Mouse (Mus musculus): ENCODE measurements at regions not wholly inside any gene's neighbourhood (a gene's known extent, or its start where the extent isn't known, plus 50 kb on each side); places are given as distances from the start of the nearest gene placed in this dataset.

- Histone ChIP-seq H3K9me3 (no peaks in the 10 kb centered on the region), H3K36me3 (no peaks in the 10 kb centered on the region), H3K4me1 (no peaks in the 10 kb centered on the region), H3K27me3 (no peaks in the 10 kb centered on the region), H3K27ac (no peak overlapping the region), H3K4me3 (no peak overlapping the region), H3K4me2 (no peak overlapping the region), H3K9ac (no peak overlapping the region)
- no peak for ATAC-seq (ENCODE audit: insufficient number of reproducible peaks, insufficient read depth, low FRiP score, low TSS enrichment, low read depth)
- WGBS: 80% methylated on average over 4 of the region's 4 CpGs
Observed at GRCm38 (mm10) chr2:48409876-48410275, 404.0 kb upstream of the Acvr2a start.

DNA sequence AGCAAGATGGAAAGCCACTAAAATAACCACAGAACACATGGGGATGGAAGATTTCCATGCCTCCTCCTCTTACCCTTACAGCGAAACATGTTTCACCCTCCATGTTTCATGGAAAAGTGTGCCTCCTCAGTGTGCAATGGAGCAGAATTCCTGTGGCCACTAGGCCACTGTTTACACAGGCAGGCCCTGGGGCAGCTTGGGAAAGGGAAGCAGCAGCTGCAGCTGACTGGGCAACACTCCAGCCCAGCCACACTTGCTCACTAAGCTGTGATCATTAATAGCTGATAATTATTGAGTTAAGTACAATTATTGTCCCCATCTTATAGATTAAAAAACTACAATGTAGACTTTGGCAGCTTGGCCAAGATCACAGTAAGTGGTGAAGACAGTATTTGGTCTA is 402.5 kb upstream of the Acvr2a start:
- H3K27ac ChIP-seq: no peak overlapping the region
- H3K27me3 ChIP-seq: no peaks in the 10 kb centered on the region
- no peaks in the 10 kb centered on the region for H3K9me3 ChIP-seq
- no peak overlapping the region for H3K4me3 ChIP-seq
- no peak overlapping the region for H3K4me2 ChIP-seq
- WGBS: 84% methylated on average over 1 of the region's 1 CpGs
- no peak for ATAC-seq (ENCODE audit: insufficient number of reproducible peaks, insufficient read depth, low FRiP score, low TSS enrichment, low read depth)
- H3K4me1 ChIP-seq: no peaks in the 10 kb centered on the region
- H3K9ac ChIP-seq: no peak overlapping the region
- H3K36me3 ChIP-seq: no peaks in the 10 kb centered on the region

DNA sequence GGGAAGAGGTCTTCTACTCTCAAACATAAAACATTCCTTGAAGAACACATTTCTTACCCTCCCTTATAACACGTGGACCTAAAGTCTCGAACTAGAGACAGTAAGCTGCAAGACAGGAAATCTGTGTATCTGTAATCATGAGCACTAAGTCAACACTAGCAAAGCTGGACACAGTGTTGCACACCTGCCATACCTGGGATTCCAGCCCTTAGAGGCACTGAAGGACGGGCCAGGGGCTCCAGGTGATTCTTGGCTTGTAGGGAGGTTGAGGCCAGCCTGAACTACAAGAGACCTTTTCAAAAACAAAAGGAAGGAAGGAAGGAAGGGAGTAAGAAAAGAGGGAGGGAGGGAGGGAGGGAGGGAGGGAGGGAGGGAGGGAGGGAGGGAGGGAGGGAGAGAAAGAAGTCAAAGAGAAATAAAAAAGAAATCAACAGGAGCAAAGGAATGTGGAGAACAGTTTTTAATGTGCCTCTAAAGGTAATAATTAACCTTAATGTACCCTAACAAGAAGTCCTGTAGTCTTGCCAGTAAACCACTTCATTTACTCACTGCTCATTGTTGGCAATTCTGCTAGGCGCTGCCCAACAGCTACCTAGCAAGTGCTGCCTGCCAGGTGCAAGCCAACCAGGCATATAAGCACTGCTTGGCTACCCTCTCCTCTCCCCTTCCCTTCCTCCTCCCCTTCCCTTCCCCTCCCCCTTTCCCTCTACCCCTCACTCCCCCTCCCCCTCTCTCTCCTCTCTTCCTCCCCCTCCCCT is 401.0 kb upstream of the Acvr2a start:
- ATAC-seq (ENCODE audit: insufficient number of reproducible peaks, insufficient read depth, low FRiP score, low TSS enrichment, low read depth): 0 out of 2 replicates have a peak, but pooled peaks have one; percentile 37
- no peaks in the 10 kb centered on the region for H3K9me3 ChIP-seq

DNA sequence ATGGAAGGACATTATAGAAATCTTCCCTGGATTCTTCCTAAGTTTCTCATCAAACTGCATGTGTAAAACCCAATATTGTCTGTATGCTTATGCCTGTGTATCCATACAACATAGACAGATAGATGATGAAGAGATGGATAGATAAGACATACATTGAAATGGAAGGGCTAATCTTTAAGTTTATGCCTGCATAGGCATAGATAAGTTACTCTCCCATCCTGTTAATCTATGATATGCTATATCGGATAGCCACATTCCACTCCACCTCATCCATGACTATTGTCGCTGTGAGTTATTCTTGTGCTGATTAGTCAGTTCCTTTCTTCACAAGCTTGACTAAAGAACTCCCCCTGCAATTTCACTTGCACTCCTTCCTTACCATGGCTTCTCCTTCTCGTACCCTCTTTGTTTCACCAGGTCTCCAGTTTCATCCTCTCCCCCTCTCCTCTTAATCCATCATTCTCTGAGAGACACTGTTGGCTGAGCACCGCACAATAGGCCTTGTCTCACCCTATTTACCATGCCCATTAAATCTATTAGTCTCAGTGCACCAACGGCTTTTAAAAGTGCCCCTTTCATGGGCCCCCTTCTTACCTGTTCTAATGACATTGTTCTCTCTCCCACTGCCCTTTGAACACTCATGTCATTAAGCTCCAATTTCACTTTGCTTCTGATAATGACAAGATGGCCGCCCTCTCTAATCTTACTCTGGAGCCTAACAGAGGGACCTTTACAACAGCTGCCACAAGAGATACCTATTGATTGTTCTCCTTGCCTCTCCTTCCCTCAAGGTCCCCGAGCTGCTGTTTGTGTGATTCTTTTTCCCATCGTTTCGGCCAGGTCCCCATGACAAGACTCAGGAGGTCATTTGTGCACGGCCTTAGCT is 399.1 kb upstream of the Acvr2a start:
- H3K9ac ChIP-seq: no peak overlapping the region
- WGBS: 49% methylated on average over 10 of the region's 10 CpGs

More for the DNA sequence above, 401.0 kb upstream of the Acvr2a start:
- no peaks in the 10 kb centered on the region for H3K36me3 ChIP-seq
- no peaks in the 10 kb centered on the region for H3K4me1 ChIP-seq
- 84% methylated on average over 4 of the region's 4 CpGs for WGBS
- H3K27ac ChIP-seq: no peak overlapping the region
- no peaks in the 10 kb centered on the region for H3K27me3 ChIP-seq
- H3K4me2 ChIP-seq: no peak overlapping the region
- H3K4me3 ChIP-seq: no peak overlapping the region
- no peak overlapping the region for H3K9ac ChIP-seq

DNA sequence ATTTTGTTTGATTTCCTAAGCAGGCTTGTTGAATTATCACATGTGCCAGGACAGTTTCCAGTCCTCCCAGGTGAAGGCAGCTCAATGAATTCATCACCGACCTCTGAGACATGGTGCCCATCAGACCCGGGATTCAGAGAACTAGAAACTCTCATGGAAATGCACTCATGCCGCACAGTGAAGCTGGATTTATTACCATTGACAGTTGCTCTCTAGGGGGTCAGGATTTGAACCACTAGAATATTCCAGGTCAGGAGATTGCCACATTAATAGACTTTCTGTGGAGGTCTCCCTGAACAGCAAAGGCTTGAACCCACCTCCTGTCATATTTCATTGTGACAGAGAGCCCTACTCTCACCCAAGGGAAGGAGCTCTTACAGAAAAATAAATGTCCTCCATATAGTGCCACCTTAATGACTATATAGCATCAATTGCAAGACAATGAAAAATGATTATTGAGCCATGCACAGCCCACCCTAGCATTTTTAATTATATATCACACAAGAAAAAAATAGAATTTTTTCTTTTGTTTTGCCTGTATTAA is 397.6 kb upstream of the Acvr2a start:
- no peak for ATAC-seq (ENCODE audit: insufficient number of reproducible peaks, insufficient read depth, low FRiP score, low TSS enrichment, low read depth)
- Histone ChIP-seq H3K4me1 (no peaks in the 10 kb centered on the region), H3K36me3 (no peaks in the 10 kb centered on the region), H3K27ac (no peak overlapping the region), H3K27me3 (no peaks in the 10 kb centered on the region), H3K4me2 (no peak overlapping the region), H3K9ac (no peak overlapping the region), H3K9me3 (no peaks in the 10 kb centered on the region), H3K4me3 (no peak overlapping the region)
- WGBS: 81% methylated on average over 3 of the region's 3 CpGs

More for the DNA sequence above, 399.1 kb upstream of the Acvr2a start:
- H3K4me3 ChIP-seq: no peak overlapping the region
- H3K4me2 ChIP-seq: no peak overlapping the region
- no peaks in the 10 kb centered on the region for H3K4me1 ChIP-seq
- peak; percentile 43; the same call in 1 of the 2 replicates for ATAC-seq (ENCODE audit: insufficient number of reproducible peaks, insufficient read depth, low FRiP score, low TSS enrichment, low read depth)
- H3K9me3 ChIP-seq: no peaks in the 10 kb centered on the region
- no peaks in the 10 kb centered on the region for H3K36me3 ChIP-seq
- no peaks in the 10 kb centered on the region for H3K27me3 ChIP-seq
- H3K27ac ChIP-seq: no peak overlapping the region

- no peaks in the 10 kb centered on the region for H3K27me3 ChIP-seq
- no peaks in the 10 kb centered on the region for H3K9me3 ChIP-seq
- no peak overlapping the region for H3K4me3 ChIP-seq
- no peaks in the 10 kb centered on the region for H3K36me3 ChIP-seq
- no peak overlapping the region for H3K27ac ChIP-seq
- H3K9ac ChIP-seq: no peak overlapping the region
- 60% methylated on average over 4 of the region's 4 CpGs for WGBS
- no peak for ATAC-seq (ENCODE audit: insufficient number of reproducible peaks, insufficient read depth, low FRiP score, low TSS enrichment, low read depth)
- H3K4me1 ChIP-seq: no peaks in the 10 kb centered on the region
- no peak overlapping the region for H3K4me2 ChIP-seq
Observed at GRCm38 (mm10) chr2:48417000-48417596, 396.8 kb upstream of the Acvr2a start.

- no peaks in the 10 kb centered on the region for H3K27me3 ChIP-seq
- ATAC-seq (ENCODE audit: insufficient number of reproducible peaks, insufficient read depth, low FRiP score, low TSS enrichment, low read depth): no peak
- no peaks in the 10 kb centered on the region for H3K36me3 ChIP-seq
- H3K4me1 ChIP-seq: peaks cover 14% of the 10 kb centered on the region
- no peaks in the 10 kb centered on the region for H3K9me3 ChIP-seq
- 95% methylated on average over 3 of the region's 3 CpGs for WGBS
- no peak overlapping the region for H3K4me3 ChIP-seq
- no peak overlapping the region for H3K4me2 ChIP-seq
- no peak overlapping the region for H3K27ac ChIP-seq
- no peak overlapping the region for H3K9ac ChIP-seq
Observed at GRCm38 (mm10) chr2:48420791-48421190, 393.1 kb upstream of the Acvr2a start.

DNA sequence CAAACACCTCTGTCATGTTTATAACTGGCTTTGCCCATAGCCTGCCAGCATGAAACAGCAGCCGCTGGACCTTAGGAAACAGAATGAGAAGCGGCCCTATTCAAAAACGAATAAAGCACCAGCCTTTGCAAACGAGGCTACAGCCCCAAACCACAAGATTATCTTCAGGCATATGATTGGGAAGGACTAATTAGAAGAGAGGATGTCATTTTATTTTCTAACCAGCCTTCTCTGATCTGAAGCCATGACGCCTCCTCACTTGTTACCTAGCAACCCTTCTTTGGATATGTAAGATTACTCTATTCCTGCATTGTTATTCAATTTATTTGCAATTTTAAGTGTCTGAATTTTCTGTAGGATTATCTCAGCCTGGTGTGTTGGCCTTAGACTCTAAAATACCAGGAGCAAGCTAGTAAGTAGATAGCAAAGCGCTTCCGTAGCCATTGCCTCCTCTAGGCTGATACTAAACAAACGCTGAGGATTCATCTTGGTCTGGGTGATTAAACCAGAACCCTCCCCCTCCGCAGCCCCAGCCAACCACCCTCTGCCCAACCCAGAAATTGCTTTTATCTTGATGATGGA is 390.0 kb upstream of the Acvr2a start:
- ATAC-seq (ENCODE audit: insufficient number of reproducible peaks, insufficient read depth, low FRiP score, low TSS enrichment, low read depth): no peak
- Histone ChIP-seq H3K27me3 (no peaks in the 10 kb centered on the region), H3K4me2 (peak overlapping the region; percentile 9; the same call in 1 of the 2 replicates), H3K36me3 (no peaks in the 10 kb centered on the region), H3K9me3 (no peaks in the 10 kb centered on the region), H3K27ac (no peak overlapping the region), H3K4me1 (peaks cover 14% of the 10 kb centered on the region), H3K4me3 (no peak overlapping the region), H3K9ac (no peak overlapping the region)
- 34% methylated on average over 9 of the region's 9 CpGs for WGBS

DNA sequence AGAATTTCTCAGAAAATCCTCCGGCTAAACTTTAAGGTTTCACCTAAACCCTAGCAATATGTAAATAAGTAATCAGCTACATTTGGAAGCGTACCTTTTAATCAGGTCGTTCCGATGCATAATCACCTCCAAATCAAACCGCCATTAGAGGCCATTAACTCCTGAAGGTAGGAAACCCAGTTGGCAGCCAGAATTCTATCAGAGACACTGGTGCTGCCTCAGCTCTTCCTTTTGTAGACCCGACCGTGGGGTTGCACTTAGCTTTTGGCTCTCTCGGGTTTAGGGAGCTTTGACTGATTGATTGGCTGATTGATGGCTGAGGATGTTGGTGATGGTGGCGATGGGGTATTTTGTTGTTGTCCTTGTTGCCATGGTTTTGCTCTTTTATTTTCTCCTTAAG is 389.3 kb upstream of the Acvr2a start:
- WGBS: 27% methylated on average over 9 of the region's 9 CpGs
- Histone ChIP-seq H3K27ac (no peak overlapping the region), H3K4me1 (peaks cover 14% of the 10 kb centered on the region), H3K9ac (no peak overlapping the region), H3K9me3 (no peaks in the 10 kb centered on the region), H3K36me3 (no peaks in the 10 kb centered on the region), H3K27me3 (no peaks in the 10 kb centered on the region), H3K4me3 (no peak overlapping the region), H3K4me2 (peak overlapping the region; percentile 9; the same call in 1 of the 2 replicates)
- ATAC-seq (ENCODE audit: insufficient number of reproducible peaks, insufficient read depth, low FRiP score, low TSS enrichment, low read depth): no peak

- no peaks in the 10 kb centered on the region for H3K27me3 ChIP-seq
- no peak overlapping the region for H3K27ac ChIP-seq
- peaks cover 14% of the 10 kb centered on the region for H3K4me1 ChIP-seq
- H3K9ac ChIP-seq: no peak overlapping the region
- H3K36me3 ChIP-seq: no peaks in the 10 kb centered on the region
- H3K9me3 ChIP-seq: no peaks in the 10 kb centered on the region
- no peak overlapping the region for H3K4me2 ChIP-seq
- H3K4me3 ChIP-seq: no peak overlapping the region
- 22% methylated on average over 12 of the region's 12 CpGs for WGBS
- ATAC-seq (ENCODE audit: insufficient number of reproducible peaks, insufficient read depth, low FRiP score, low TSS enrichment, low read depth): no peak
Observed at GRCm38 (mm10) chr2:48425200-48426090, 388.5 kb upstream of the Acvr2a start.

Measured in embryonic facial prominence, embryonic 13.5 days (tissue).